Mouse (Mus musculus) limb, embryonic 12.5 days (tissue): ENCODE results near the gene Olfr1221. TPM values are rescaled to one million over a fixed set of nuclear protein-coding genes. Genes with fewer than 3 reads are reported as not detected.
"Not testable (repeated sequence)": the region's sequence is repeated elsewhere in the genome, so short reads cannot be mapped to it uniquely, and the experiment has no call there.

Experiments used
- ATAC-seq: fragments of 200-750 bp; cut with Nextera tagmentation; 2 replicates; pipeline ENCODE4 v1.8.0; 2017; ENCODE audit warnings: low read depth, moderate TSS enrichment; ENCODE audit not compliant: insufficient number of reproducible peaks, insufficient read depth, low FRiP score, low TSS enrichment
- H3K27ac ChIP-seq: fragments of 300-500 bp; sonication (generic); 2 replicates; pipeline ENCODE4 v1.5.1; 2016; ENCODE audit warnings: mild to moderate bottlenecking, moderate library complexity
- H3K27me3 ChIP-seq: fragments of 300-500 bp; sonication (generic); 2 replicates; pipeline ENCODE4 v1.6.1; 2016; ENCODE audit warnings: mild to moderate bottlenecking, moderate library complexity
- H3K36me3 ChIP-seq: fragments of 300-500 bp; sonication (generic); 2 replicates; pipeline ENCODE4 v1.6.1; 2016; ENCODE audit warnings: mild to moderate bottlenecking, moderate library complexity
- H3K4me1 ChIP-seq: fragments of 300-500 bp; sonication (generic); replicated peaks from 2 replicates; pipeline ENCODE4 v1.6.1; 2016
- H3K4me2 ChIP-seq: fragments of 300-500 bp; sonication (generic); 2 replicates; pipeline ENCODE4 v1.6.1; 2016; ENCODE audit warnings: mild to moderate bottlenecking, moderate library complexity
- H3K4me3 ChIP-seq: fragments of 300-500 bp; sonication (generic); replicated peaks from 2 replicates; pipeline ENCODE4 v1.5.1; 2016; ENCODE audit warnings: mild to moderate bottlenecking
- H3K9ac ChIP-seq: fragments of 300-500 bp; sonication (generic); replicated peaks from 2 replicates; pipeline ENCODE4 v1.6.1; 2016; ENCODE audit warnings: mild to moderate bottlenecking, moderate library complexity
- H3K9me3 ChIP-seq: fragments of 300-500 bp; sonication (generic); 2 replicates; pipeline ENCODE4 v1.6.1; 2016; ENCODE audit warnings: mild to moderate bottlenecking, moderate library complexity
- WGBS: fragments of 180-500 bp; shearing (Covaris S2); methylation state at CpG from one replicate; pipeline ENCODE4 v1.1.7; 2016; 5-methylcytosine and 5-hydroxymethylcytosine counted together
- polyA plus RNA-seq: library from polyadenylated mRNA; unstranded; fragments of >200 nt; fragmentation: Nextera tagmentation; extraction: Ambion mirVana; gene quantifications from 2 replicates; pipeline ENCODE4 v1.2.1, GENCODE M21; 2016

The Olfr1221 gene
- polyA plus RNA-seq: not detected in 2 replicates

- Histone ChIP-seq H3K27ac (no peak within 1 kb of the TSS), H3K9ac (no peak within 1 kb of the TSS), H3K4me3 (no peak within 1 kb of the TSS), H3K36me3 (no peaks in the 10 kb centered on the region), H3K4me1 (no peaks in the 10 kb centered on the region), H3K27me3 (no peaks in the 10 kb centered on the region), H3K4me2 (no peak within 1 kb of the TSS), H3K9me3 (no peaks in the 10 kb centered on the region)
- WGBS: 90% methylated on average over 2 of the region's 2 CpGs
- no peak for ATAC-seq
Measured at GRCm38 (mm10) chr2:89117183-89117582, at the start of gene Olfr1221. TSS of gene Olfr1221 (minus strand) at chr2:89117283.

DNA sequence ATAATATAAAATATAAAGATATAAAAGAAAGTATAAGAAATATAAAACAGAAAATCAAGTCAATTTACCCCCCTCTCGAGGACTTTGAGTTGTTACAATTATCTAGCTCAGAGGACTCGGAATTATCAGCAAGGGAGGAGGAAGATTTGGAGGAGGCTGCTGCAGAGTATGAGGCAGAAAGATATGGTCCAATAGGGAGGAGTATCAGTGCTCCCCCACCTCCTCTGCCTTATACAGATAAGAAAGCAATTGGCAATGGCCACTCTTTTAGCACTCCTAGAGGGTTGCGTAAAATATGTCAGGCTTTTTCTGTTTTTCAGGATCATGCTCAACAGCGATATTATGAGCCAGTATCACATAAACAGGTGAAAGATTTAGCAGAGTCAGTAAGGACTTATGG is 47.6 kb upstream of the Olfr1221 start:
- not testable (repeated sequence) for H3K27me3 ChIP-seq, H3K4me1 ChIP-seq, H3K4me3 ChIP-seq, H3K9me3 ChIP-seq, H3K9ac ChIP-seq, H3K27ac ChIP-seq, ATAC-seq, H3K4me2 ChIP-seq, H3K36me3 ChIP-seq
- whole genome bisulfite sequencing: 91% methylated on average over 4 of the region's 4 CpGs

DNA sequence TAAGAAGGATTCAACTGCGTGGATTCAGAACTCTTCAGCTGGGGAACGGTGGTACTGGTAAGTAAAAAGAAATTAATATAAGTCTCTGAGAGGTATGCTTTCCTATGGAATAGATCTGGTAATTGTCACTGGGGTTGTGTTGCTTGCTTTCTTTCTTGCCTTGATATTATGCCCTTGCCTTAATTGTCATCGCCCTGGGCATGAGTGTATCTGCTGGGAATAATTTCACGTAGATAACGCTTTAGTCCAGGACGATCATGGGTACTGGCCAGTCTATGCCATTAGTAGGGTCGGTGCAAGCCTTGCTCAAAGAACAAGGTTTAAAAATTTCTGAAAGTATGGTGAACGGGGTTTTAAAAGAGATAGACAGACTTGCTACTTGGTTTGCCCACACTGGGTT is 46.9 kb upstream of the Olfr1221 start, which contains the start of gene Olfr1224-ps1:
TSS of gene Olfr1224-ps1 (minus strand) at position 101 of the 400 bp plus-strand sequence.
- ATAC-seq, H3K27ac ChIP-seq: not testable (repeated sequence)
- 93% methylated on average over 8 of the region's 8 CpGs for WGBS

DNA sequence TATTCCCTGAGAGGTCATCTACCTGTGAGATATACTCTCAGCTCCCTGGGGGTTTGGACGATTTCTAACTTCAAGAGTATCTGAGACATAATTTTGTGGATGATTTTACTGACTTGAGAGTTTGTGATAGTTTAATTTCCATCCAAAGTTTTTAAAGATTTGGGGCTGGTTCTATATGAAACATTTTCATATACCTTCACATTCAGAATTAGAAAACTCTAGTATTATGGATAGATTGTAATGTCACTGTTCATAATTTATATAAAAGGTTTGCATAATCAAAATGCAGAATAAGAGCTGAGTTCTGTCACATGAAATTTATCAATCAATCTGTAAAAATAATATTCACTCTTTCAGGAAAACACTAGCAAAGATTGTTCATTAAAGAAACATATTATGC is 34.4 kb upstream of the Olfr1221 start, which contains the start of gene Olfr1223:
TSS of gene Olfr1223 (minus strand) at position 101 of the 400 bp plus-strand sequence.
- 69% methylated on average over 1 of the region's 1 CpGs for WGBS

More for the DNA sequence above, 46.9 kb upstream of the Olfr1221 start, which contains the start of gene Olfr1224-ps1:
- H3K4me1 ChIP-seq, H3K36me3 ChIP-seq, H3K27me3 ChIP-seq, H3K9me3 ChIP-seq, H3K4me2 ChIP-seq, H3K4me3 ChIP-seq, H3K9ac ChIP-seq: not testable (repeated sequence)

GRCm38 (mm10) chr2:89132954-89133353 is 15.9 kb upstream of the Olfr1221 start, which contains the start of gene Olfr1222:
TSS of gene Olfr1222 (minus strand) at chr2:89133054.
- Histone ChIP-seq H3K4me1 (no peaks in the 10 kb centered on the region), H3K9ac (no peak within 1 kb of the TSS), H3K9me3 (no peaks in the 10 kb centered on the region), H3K27me3 (no peaks in the 10 kb centered on the region), H3K4me2 (no peak within 1 kb of the TSS), H3K4me3 (no peak within 1 kb of the TSS), H3K36me3 (no peaks in the 10 kb centered on the region), H3K27ac (no peak within 1 kb of the TSS)
- WGBS: 83% methylated on average over 3 of the region's 3 CpGs
- no peak for ATAC-seq

More for the DNA sequence above, 34.4 kb upstream of the Olfr1221 start, which contains the start of gene Olfr1223:
- H3K4me1 ChIP-seq: no peaks in the 10 kb centered on the region
- no peak within 1 kb of the TSS for H3K4me3 ChIP-seq
- no peaks in the 10 kb centered on the region for H3K27me3 ChIP-seq
- no peaks in the 10 kb centered on the region for H3K36me3 ChIP-seq
- H3K4me2 ChIP-seq: no peak within 1 kb of the TSS
- no peak within 1 kb of the TSS for H3K27ac ChIP-seq
- H3K9ac ChIP-seq: no peak within 1 kb of the TSS
- no peak for ATAC-seq
- H3K9me3 ChIP-seq: no peaks in the 10 kb centered on the region

- Histone ChIP-seq H3K27ac (no peak within 1 kb of the TSS), H3K4me1 (no peaks in the 10 kb centered on the region), H3K36me3 (no peaks in the 10 kb centered on the region), H3K4me2 (no peak within 1 kb of the TSS), H3K9ac (no peak within 1 kb of the TSS), H3K4me3 (no peak within 1 kb of the TSS), H3K9me3 (no peaks in the 10 kb centered on the region), H3K27me3 (no peaks in the 10 kb centered on the region)
- no peak for ATAC-seq
- 82% methylated on average over 3 of the region's 3 CpGs for WGBS
Measured at GRCm38 (mm10) chr2:89106735-89107134, 10.3 kb downstream of the Olfr1221 start, which contains the start of gene Olfr1220. TSS of gene Olfr1220 (minus strand) at chr2:89106835.

- Histone ChIP-seq H3K27ac (no peak overlapping the region), H3K9me3 (no peaks in the 10 kb centered on the region), H3K4me1 (no peaks in the 10 kb centered on the region), H3K4me3 (no peak overlapping the region), H3K36me3 (no peaks in the 10 kb centered on the region), H3K27me3 (no peaks in the 10 kb centered on the region), H3K4me2 (no peak overlapping the region), H3K9ac (no peak overlapping the region)
- no peak for ATAC-seq
Measured at GRCm38 (mm10) chr2:89105651-89106050, 11.4 kb downstream of the Olfr1221 start.

- no peaks in the 10 kb centered on the region for H3K36me3 ChIP-seq
- H3K27ac ChIP-seq: no peak overlapping the region
- no peaks in the 10 kb centered on the region for H3K4me1 ChIP-seq
- H3K9me3 ChIP-seq: no peaks in the 10 kb centered on the region
- H3K27me3 ChIP-seq: no peaks in the 10 kb centered on the region
- WGBS: 92% methylated on average over 1 of the region's 1 CpGs
- no peak for ATAC-seq
- no peak overlapping the region for H3K9ac ChIP-seq
- no peak overlapping the region for H3K4me3 ChIP-seq
- H3K4me2 ChIP-seq: no peak overlapping the region
Measured at GRCm38 (mm10) chr2:89093848-89094247, 23.2 kb downstream of the Olfr1221 start.

DNA sequence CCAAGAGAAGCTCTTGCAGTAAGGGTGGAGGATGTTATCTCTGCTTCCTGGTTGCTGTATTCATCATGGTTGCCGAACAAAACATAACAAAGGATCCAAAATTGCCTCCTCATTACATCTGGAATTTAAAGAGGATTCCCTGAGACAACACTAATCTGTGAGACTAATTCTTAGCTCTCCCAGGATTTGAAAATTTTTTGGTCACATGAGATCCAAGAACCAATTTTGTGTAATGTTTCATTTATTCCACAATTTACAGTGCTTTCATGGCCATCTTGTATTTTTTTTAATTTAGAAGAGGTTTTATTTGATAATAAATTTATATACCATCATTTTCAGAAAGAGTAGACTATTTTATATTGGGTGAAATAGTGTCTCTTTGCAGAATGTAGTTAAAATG is 33.7 kb downstream of the Olfr1221 start, which contains the start of gene Olfr1219:
TSS of gene Olfr1219 (minus strand) at position 101 of the 400 bp plus-strand sequence.
- no peak within 1 kb of the TSS for H3K27ac ChIP-seq
- H3K9ac ChIP-seq: no peak within 1 kb of the TSS
- no peak within 1 kb of the TSS for H3K4me2 ChIP-seq
- H3K27me3 ChIP-seq: no peaks in the 10 kb centered on the region
- H3K4me3 ChIP-seq: no peak within 1 kb of the TSS
- no peak for ATAC-seq
- no peaks in the 10 kb centered on the region for H3K36me3 ChIP-seq
- no peaks in the 10 kb centered on the region for H3K4me1 ChIP-seq
- no peaks in the 10 kb centered on the region for H3K9me3 ChIP-seq
- 69% methylated on average over 1 of the region's 1 CpGs for WGBS

DNA sequence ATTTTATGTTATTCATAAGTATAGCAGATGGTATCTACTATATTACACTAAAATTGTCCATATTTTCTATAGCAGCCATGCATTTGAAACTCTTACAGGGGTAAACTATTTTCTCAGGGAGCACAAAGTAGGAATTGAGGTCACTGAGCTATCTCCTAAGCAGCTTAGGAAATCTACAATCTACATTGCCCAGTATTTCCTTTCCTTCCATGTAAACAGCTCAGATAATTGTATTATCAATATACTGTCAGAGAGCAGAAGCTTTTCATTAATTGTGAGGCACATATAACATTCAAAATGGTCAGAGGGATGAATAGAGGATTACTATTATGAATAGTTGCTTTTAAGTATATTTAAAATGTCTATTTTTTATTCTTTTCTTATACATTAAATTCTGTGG is 35.6 kb downstream of the Olfr1221 start:
- Histone ChIP-seq H3K27ac (no peak overlapping the region), H3K36me3 (no peaks in the 10 kb centered on the region), H3K4me2 (no peak overlapping the region), H3K9ac (no peak overlapping the region), H3K27me3 (no peaks in the 10 kb centered on the region), H3K4me1 (no peaks in the 10 kb centered on the region), H3K9me3 (no peaks in the 10 kb centered on the region), H3K4me3 (no peak overlapping the region)
- no peak for ATAC-seq

DNA sequence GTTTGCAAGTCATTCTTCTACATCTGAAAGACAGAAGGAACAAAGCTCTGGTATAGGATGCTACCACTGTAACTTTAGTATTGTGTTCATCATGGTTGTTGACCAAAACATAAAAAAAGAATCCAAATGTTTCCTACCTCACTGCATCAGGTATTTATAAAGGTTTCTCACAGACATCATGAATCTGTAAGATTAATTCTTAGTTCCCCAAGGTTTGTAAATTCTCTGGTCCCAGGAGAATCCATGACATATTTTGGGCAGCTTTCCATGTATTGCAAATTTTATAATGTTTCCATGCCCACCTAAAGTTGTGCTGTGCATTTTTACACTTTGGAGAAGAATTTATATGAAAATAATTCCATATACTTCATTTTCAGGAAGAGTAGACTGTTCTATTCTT is 56.0 kb downstream of the Olfr1221 start, which contains the start of gene Olfr1218:
TSS of gene Olfr1218 (minus strand) at position 101 of the 400 bp plus-strand sequence.
- Histone ChIP-seq H3K36me3 (no peaks in the 10 kb centered on the region), H3K9me3 (no peaks in the 10 kb centered on the region), H3K27ac (no peak within 1 kb of the TSS), H3K4me1 (no peaks in the 10 kb centered on the region), H3K9ac (no peak within 1 kb of the TSS), H3K4me2 (no peak within 1 kb of the TSS), H3K27me3 (no peaks in the 10 kb centered on the region), H3K4me3 (no peak within 1 kb of the TSS)
- no peak for ATAC-seq
